Comparison of ENCODE assay signal across 27 mouse cellular contexts in the genomic region with DNA sequence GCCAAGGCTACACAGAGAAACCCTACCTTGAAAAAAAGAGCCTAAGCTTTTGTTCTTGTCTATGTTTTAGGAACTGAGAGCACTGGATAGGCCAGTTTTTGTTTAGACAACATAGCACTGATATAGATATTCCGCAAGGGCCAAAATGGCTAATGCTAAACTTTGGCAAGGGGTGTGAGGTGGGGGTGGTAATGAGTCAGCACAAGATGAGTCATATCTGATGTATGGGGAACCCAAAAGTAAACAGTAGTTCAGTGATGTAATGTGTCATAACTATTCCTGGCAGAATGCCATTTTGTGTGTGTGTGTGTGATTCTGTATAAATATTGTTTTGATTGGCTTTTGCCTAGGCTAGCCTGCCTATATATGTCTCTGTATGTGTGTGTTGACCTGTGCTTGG. TPM values are rescaled to one million over a fixed set of nuclear protein-coding genes. Genes with fewer than 3 reads are reported as not detected.
A peak's percentile ranks its signal among the peaks of the same experiment; 100 is the strongest.
DNase-seq lines count a peak whose midpoint lies in the region; ATAC-seq and TF ChIP-seq lines count a peak whose summit lies in the region.
"Had no signal": no experiment of that assay in that cellular context is flagged by ENCODE, and none has a peak within 500 bp of the region (broad histone marks: within the 10 kb centered on the region; RNA-seq: fewer than 3 reads in every experiment).

No protein-coding gene starts in this region.

- no peak overlapping the region for H3K4me3 ChIP-seq in lung, postnatal 0 days (ENCODE audit: low read depth, low read length)
- H3K4me3 ChIP-seq in forebrain, embryonic 14.5 days (ENCODE audit: low read depth, low read length) = no peak overlapping the region
- H3K4me3 ChIP-seq: embryonic facial prominence, embryonic 10.5 days; heart, embryonic 12.5 days; hindbrain, embryonic 10.5 days; limb, embryonic 15.5 days; midbrain, embryonic 10.5 days had no signal

- no peak for ATAC-seq in lung, postnatal 0 days
- no peak for ATAC-seq in forebrain, embryonic 14.5 days
- ATAC-seq: forebrain, embryonic 16.5 days; hindbrain, postnatal 0 days; intestine, postnatal 0 days had no signal

- H3K27ac ChIP-seq in lung, postnatal 0 days (ENCODE audit: low read length) = no peak overlapping the region
- H3K27ac ChIP-seq in forebrain, embryonic 14.5 days (ENCODE audit: low read depth, low read length) = no peak overlapping the region
- H3K27ac ChIP-seq: embryonic facial prominence, embryonic 10.5 days; hindbrain, embryonic 10.5 days; hindbrain, postnatal 0 days; limb, embryonic 15.5 days; liver, embryonic 14.5 days; midbrain, embryonic 10.5 days; stomach, postnatal 0 days had no signal

- 80% methylated on average over 1 of the region's 1 CpGs for WGBS in lung, postnatal 0 days
- 98% methylated on average over 1 of the region's 1 CpGs for WGBS in forebrain, embryonic 14.5 days

- peak; percentile 36 for DNase-seq in lung, postnatal 0 days (ENCODE audit: low spot score)
- no peak for DNase-seq in lung, postnatal 4 days
- DNase-seq in urinary bladder, postnatal 36 days (ENCODE audit: low spot score in 2 of 2) = peak; percentile 9 to 12
- DNase-seq in urinary bladder, postnatal 10 days (ENCODE audit: low spot score) = no peak
- peak; percentile 11 for DNase-seq in MN1 (ENCODE audit: low spot score)
- no peak for DNase-seq in forebrain, embryonic 14.5 days (ENCODE audit: low spot score)
- no peak for DNase-seq in kidney, adult 9 months
- DNase-seq: adrenal gland, postnatal 36 days; cerebellum, adult 11 months; cerebellum, postnatal 10 days; gastrocnemius, postnatal 25 days; heart, adult 18-20 months; heart, postnatal 10 days; kidney, postnatal 4 days; layer of hippocampus, adult 9-11 months; left cerebral cortex, postnatal 4 days; thymus, adult 2 months had no signal

- TF ChIP-seq EP300 in lung, postnatal 0 days (IDR thresholded peaks at IDR 0.05) = no peak

- H3K9me3 ChIP-seq in lung, postnatal 0 days (ENCODE audit: low read length) = no peaks in the 10 kb centered on the region
- no peaks in the 10 kb centered on the region for H3K9me3 ChIP-seq in forebrain, embryonic 14.5 days (replicated peaks; ENCODE audit: control insufficient read depth, low read length)
- H3K9me3 ChIP-seq: limb, embryonic 15.5 days had no signal

- no peak for TF ChIP-seq CTCF in lung, postnatal 0 days (IDR thresholded peaks at IDR 0.05)

- H3K4me1 ChIP-seq in lung, postnatal 0 days (ENCODE audit: insufficient read depth, low read depth, low read length) = no peaks in the 10 kb centered on the region
- no peaks in the 10 kb centered on the region for H3K4me1 ChIP-seq in forebrain, embryonic 14.5 days (ENCODE audit: control insufficient read depth, insufficient read depth, low read length)
- H3K4me1 ChIP-seq: heart, embryonic 12.5 days had no signal

- H3K4me2 ChIP-seq in lung, postnatal 0 days (replicated peaks; ENCODE audit: low read depth, low read length) = no peak overlapping the region
- no peak overlapping the region for H3K4me2 ChIP-seq in forebrain, embryonic 14.5 days (ENCODE audit: low read length)
- H3K4me2 ChIP-seq: heart, embryonic 12.5 days; limb, embryonic 15.5 days had no signal

- no peaks in the 10 kb centered on the region for H3K27me3 ChIP-seq in lung, postnatal 0 days (replicated peaks; ENCODE audit: insufficient read depth, low read length)
- H3K27me3 ChIP-seq in forebrain, embryonic 14.5 days (replicated peaks; ENCODE audit: control insufficient read depth, insufficient read depth, low read length) = no peaks in the 10 kb centered on the region
- H3K27me3 ChIP-seq: heart, embryonic 12.5 days; limb, embryonic 15.5 days had no signal

- no peaks in the 10 kb centered on the region for H3K36me3 ChIP-seq in lung, postnatal 0 days (ENCODE audit: insufficient read depth, low read length)
- no peaks in the 10 kb centered on the region for H3K36me3 ChIP-seq in forebrain, embryonic 14.5 days (ENCODE audit: control insufficient read depth, insufficient read depth, low read length)
- H3K36me3 ChIP-seq: embryonic facial prominence, embryonic 10.5 days; hindbrain, embryonic 10.5 days; limb, embryonic 15.5 days had no signal

- H3K9ac ChIP-seq in lung, postnatal 0 days (replicated peaks; ENCODE audit: low read depth) = no peak overlapping the region
- H3K9ac ChIP-seq in forebrain, embryonic 14.5 days (ENCODE audit: low read length) = no peak overlapping the region
- H3K9ac ChIP-seq: heart, embryonic 12.5 days; limb, embryonic 15.5 days; liver, embryonic 14.5 days had no signal

RNA-seq across cellular contexts. Expression of a gene that starts 4.5 kb away (rescaled TPM):
- polyA plus RNA-seq in lung, postnatal 0 days (2015; fragmentation: Nextera tagmentation; extraction: Ambion mirVana) = 19.1 and 19.6 TPM in 2 replicates
- polyA plus RNA-seq in forebrain, embryonic 14.5 days (2014; fragmentation: Nextera tagmentation; extraction: Ambion mirVana) = 38.7 and 41.6 TPM in 2 replicates

Comparison
In these comparisons a context has a peak if more than half of its experiments do, and no peak if none do; other contexts are left out.
1. DNase-seq: peak in lung, postnatal 0 days (single experiment), urinary bladder, postnatal 36 days (2 of 2) and MN1 (single experiment); none in lung, postnatal 4 days (0 of 2), urinary bladder, postnatal 10 days (single experiment), forebrain, embryonic 14.5 days (single experiment) and kidney, adult 9 months (single experiment).